Mouse (Mus musculus) cerebellum, adult 2 months (tissue): ENCODE measurements around the gene Smg6.

Experiments used
- CTCF ChIP-seq: fragments of 200-500 bp; IDR thresholded peaks from 2 replicates; pipeline ENCODE4 v1.5.1; 2011; ENCODE audit warnings: low read depth, mild to moderate bottlenecking, control low read depth, low read length, moderate library complexity, borderline replicate concordance; ENCODE audit not compliant: insufficient read depth
- POLR2A ChIP-seq: fragments of 200-500 bp; IDR thresholded peaks from 2 replicates; pipeline ENCODE4 v1.6.1; 2011; ENCODE audit warnings: low read length, control low read depth, borderline replicate concordance; ENCODE audit not compliant: insufficient read depth

DNA sequence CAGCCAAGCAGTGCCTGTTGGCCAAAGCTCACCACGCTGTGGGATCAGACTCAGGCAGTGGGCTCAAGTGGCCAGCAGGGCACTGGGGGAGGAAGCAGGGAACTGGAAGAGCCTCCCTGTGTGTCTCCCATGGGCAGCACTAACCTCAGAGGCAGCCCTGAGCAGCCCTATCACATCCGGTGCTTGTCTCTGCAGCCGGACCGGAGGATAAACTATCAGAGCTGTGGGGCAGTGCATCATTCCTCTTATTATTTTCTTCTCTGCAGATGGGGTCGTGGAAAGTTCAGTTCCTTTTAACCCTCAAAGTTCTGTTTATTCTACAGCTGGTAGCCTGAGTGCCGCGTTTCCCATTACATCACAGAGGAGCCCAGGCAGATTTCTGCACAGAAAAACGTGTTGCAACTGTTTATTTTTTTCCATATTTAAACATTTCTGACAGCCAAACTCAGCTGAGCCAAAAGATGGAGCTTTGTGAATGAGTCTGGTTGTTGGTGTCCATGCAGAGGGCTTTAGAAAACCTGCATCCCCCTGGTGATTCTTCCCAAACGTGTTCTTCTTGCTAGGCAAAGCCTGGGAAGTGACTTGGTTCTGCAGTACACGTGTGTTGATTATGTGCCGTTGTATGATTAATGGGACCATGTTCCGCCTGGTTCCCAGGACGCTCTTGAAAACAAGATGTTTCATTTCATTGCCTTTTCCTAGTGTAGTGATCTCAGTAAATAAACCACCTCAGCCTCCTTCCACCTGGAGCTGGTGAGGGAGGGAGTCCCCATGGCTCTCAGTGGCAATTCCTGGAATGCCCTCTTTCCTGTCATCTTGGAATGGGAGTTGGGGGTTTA lies 126.3 kb downstream of the Smg6 start:
- TF ChIP-seq POLR2A (no peak), CTCF (no peak)
